Mouse (Mus musculus) retina, postnatal 7 days (tissue): ENCODE results near the gene Zfp664.

Experiments used
- DNase-seq: peaks from one replicate; pipeline ENCODE4 v3.0.0-alpha.2; 2012; ENCODE audit warnings: low read depth, low spot score

Gene Zfp664

GRCm38 (mm10) chr5:124872033-124872432 lies 9.5 kb downstream of the Zfp664 start:
- no peak for DNase-seq

DNA sequence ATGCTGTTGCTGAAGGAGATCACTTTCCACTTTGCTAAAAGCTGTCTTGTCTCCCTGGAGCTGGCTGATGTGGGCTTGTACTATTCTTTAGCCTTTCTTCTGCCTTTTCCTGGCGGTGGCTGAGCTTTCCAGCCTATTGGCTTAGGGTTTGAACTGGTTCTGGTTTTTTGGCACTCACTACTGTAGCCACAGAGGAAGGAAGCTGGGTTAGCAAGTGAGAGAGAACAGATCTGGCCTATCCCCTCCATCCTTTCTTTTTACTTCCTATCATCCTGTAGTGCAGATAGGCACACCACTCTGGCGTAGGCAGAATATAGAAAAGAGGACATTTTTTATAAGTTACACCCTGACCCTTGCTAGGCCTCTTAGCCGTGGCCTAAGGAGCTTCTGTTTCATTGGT lies 10.6 kb downstream of the Zfp664 start:
- DNase-seq: no peak

DNA sequence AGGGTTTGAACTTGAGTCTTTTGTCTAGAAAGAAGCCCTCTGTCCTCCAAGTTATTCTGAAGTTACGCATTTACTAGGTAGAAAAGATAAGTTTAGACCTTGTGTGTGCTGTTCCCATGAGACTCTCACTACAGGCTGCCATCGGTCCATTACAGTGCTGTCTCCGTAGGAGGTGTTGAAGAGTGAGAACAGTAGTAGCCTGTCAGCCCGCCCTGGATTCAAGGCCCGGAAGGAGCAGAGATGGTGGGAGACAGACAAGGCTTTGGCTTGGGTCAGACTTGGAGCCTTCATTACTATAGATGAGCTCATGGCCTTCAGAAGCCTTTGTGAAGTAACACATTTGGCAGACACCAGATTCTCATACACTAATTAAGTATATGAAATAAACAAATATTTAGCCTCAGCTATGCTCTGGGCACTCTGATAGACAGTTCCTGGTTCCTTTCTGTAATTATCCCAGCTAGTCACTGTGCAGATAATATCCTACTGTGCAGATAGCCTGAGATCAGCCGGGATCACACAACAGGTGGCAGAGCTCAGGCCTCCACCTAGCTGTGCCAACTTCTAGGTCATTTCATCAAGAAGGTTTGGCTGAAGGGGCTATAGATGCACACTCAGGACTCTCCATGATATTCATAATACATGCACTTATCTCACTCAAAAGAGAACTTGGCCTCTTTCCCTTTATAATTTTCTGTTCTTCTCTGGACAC lies 11.6 kb downstream of the Zfp664 start:
- DNase-seq: no peak

GRCm38 (mm10) chr5:124879251-124879650 lies 16.8 kb downstream of the Zfp664 start:
- DNase-seq: no peak

DNA sequence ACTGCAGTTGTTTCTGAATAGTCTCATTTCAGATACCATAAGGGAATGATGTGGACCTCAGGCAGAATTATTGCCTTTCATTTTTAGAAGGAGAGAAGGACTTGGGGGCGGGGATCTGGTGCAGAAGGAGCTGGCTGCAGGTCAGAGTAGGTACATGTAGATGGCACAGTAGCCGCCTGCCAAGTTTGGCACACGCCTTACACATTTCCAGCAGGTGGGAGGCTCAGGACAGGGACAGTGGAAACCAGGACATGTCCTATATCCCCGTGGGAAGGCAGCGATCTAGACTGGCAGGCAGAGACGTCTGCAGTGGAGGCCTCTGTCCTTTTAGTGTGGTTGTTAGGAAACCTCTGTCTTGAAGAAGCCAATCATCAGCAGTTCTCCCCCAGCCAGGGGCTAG lies 17.3 kb downstream of the Zfp664 start:
- DNase-seq: no peak

GRCm38 (mm10) chr5:124883877-124884276 lies 21.4 kb downstream of the Zfp664 start:
- no peak for DNase-seq

- no peak for DNase-seq
Measured at GRCm38 (mm10) chr5:124888661-124889060, 26.2 kb downstream of the Zfp664 start.

DNA sequence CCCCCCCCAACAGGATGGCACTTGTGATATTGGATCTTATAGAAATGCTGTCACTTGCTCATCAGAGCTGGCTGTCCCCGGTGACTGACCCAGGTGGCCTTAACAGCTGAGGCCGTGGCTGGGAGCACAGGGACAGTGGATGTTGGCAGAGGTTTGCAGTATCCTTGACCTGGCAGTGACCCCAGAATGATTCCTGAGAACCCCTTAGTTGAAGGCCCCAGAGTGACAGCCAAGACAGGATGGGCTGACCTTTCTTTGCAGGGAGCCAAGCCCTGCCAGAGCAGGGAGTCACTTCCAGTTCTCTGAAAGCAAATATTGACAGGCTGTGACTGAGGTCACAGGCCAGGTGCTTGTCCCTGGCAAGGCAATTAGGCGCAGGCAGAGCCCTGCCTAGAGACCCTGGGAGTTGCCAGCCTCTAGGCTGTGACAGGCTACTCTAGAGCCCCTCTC lies 29.5 kb downstream of the Zfp664 start:
- DNase-seq: no peak

- no peak for DNase-seq
Measured at GRCm38 (mm10) chr5:124896135-124896534, 33.6 kb downstream of the Zfp664 start.

GRCm38 (mm10) chr5:124899945-124900631 lies 37.6 kb downstream of the Zfp664 start:
- peak; percentile 81 for DNase-seq

- DNase-seq: no peak
Measured at GRCm38 (mm10) chr5:124900738-124901490, 38.4 kb downstream of the Zfp664 start.

DNA sequence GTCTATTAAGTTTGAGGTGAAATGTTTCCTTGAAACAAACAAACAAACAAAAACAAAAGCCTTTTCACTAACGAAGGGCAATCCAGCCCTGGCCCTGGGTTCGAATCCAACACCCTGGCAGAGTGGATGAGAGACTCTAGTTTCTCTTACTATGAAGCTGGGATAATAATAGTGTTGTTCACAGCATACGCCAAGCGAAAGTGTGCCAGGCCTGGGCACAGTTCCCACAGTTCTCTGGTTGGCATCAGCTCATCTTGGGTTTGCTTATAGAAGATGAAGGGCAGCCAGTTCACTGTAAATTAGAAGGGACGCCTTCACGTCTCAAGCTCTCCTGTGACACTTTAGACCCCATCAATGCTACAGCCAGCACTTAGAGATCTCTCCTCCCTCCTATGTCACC lies 39.2 kb downstream of the Zfp664 start:
- no peak for DNase-seq

DNA sequence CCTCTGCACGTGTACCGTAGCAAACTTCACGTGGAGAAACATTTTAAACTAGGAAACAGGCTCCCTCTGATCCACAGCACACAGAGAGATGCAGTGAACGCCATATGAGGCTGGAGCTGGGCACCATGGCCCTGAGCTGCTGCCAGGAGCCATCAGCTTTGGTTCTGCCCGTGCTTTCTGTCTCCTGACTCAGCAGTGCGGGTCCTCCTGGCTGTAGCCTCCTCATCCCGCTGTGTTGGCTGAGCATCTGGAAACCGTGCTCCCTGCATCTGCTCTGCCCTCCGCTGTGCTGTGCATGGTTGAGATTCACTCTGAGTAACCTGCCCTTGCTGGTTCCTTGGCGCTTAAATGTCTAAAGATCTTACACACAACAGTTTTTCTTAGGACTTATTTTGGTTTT lies 39.7 kb downstream of the Zfp664 start:
- DNase-seq: no peak

GRCm38 (mm10) chr5:124903852-124904251 lies 41.4 kb downstream of the Zfp664 start:
- no peak for DNase-seq

- no peak for DNase-seq
Measured at GRCm38 (mm10) chr5:124906890-124907289, 44.4 kb downstream of the Zfp664 start.

DNA sequence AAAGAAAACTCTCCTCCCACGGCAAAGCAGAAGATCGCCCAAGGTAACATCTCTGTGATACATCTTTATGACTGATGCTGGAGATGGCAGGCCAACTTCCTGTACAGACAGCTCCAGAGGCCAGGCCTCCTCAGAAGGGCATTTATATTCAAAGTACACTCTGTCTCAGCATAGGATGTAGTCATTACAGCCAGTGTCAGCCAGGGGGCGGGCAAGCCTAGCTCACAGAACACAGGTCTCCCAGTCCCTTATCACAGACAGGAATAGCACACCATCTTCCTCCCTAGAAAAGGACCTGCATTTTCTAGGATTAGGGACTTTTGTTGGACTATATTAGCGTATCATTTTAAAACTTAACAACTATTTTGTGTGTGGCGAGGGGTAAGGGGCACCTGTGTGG lies 46.4 kb downstream of the Zfp664 start:
- DNase-seq: peak; percentile 70

GRCm38 (mm10) chr5:124912276-124912675 lies 49.8 kb downstream of the Zfp664 start:
- DNase-seq: no peak

- no peak for DNase-seq
Measured at GRCm38 (mm10) chr5:124912946-124913933, 50.7 kb downstream of the Zfp664 start.

DNA sequence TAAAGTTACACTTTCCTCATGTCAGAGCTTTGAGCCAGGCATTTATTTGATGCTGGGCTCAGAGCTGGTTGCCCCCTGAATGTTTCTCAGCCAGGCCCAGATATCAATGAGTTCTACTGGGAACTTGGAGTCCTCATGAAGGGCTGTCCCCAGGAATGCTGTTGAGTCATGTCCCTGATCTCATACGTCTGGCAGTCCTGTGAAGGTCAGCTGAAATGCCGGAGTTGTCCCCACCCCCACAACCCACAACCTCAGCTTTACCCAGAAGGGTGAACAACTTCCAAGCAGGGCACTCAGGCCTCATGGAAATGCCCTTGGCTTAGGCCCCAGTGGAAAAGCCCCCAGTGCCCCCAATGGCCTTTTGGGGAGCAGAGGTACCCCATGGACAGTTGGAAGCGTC lies 57.3 kb downstream of the Zfp664 start:
- DNase-seq: no peak

- DNase-seq: no peak
Measured at GRCm38 (mm10) chr5:124921410-124921809, 58.9 kb downstream of the Zfp664 start.
